Mouse (Mus musculus): ENCODE data around the gene Olfr115.

Olfr115 gene

DNA sequence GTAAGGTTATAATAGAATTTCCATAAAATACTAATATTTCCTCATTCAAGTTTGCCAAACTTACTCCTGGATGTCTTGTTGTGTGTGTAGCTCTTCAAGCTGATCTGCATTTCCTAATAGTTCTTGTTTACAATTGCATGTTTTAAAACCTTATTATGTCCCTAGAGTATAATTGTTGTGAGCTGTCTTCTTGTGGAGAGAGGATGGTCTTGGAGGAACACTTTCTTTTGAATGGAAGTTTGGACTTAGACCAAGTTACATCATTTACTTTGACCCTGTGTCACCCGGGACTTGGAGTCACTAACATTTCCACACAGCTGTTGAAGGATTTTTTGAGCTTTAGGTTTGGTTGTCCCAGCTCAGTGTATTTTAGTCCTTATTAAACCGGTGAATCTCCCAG is at the start of gene Olfr115, which contains the start of gene Olfr116:
TSS of gene Olfr115 (minus strand) at position 101 of the 400 bp plus-strand sequence.
TSS of gene Olfr116 (minus strand) at position 191 of the 400 bp plus-strand sequence.
- DNase-seq (ENCODE audit: low read depth, low spot score) = no peak

DNA sequence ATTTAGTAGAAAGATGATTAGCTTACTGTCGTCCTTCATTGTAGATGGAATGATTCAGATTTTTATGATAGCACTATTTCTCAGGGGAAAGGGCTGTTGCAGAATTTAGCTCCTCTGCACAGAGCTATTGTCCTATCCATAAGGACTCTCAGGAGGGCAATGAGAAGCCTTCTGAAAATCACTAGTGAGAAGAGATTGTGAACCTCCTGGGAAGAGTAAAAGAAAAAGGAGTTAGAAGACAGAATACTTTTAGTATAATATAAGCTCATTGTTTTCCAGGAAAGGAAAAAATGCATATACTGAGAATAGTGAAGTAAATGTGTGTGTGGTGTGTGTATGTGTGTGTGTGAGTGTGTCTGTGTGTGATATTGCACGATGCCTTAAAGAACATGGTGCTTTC is 39.8 kb upstream of the Olfr115 start, which contains the start of gene Olfr118:
TSS of gene Olfr118 (plus strand) at position 301 of the 400 bp plus-strand sequence.
- DNase-seq (ENCODE audit: low read depth, low spot score) = no peak

DNA sequence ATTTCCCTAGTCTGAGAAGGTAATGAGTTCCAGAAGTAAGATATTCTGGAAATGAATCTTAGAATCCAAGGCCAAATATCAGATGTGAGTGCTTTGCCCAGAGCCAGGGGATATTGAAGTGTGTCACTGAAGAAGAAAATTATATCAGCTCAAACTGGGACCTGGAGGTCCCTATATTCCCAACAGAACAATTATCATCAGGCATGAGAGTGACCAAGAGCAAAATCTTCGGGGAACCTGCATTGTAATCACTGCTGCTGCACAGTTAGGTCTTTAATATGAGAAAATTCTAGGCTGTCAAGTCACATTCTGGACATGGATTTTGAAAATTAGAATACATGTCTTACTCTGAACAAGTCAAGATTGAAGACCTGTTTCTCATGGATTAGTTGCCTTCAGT is 36.8 kb upstream of the Olfr115 start, which contains the start of gene Olfr117:
TSS of gene Olfr117 (minus strand) at position 101 of the 400 bp plus-strand sequence.
- DNase-seq (ENCODE audit: low read depth, low spot score) = no peak

DNA sequence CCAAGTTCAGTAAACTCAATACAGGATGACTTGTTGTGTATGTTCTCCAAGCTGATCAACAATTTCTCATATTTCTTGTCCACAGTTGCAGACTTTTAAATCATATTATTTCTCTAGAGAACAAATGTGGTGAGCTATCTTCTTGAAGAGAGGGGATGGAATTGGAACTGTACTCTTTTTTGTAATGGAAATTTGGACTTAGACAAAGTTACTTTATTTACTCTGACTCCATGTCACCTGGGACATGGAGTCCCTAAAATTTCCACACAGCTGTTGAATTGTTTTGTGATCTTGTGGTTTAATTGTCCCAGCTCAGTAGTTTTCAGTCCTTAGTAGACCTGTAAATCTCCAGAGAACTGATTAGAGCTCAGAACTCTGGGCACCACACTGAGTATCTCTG is 34.3 kb downstream of the Olfr115 start, which contains the start of gene Olfr114:
TSS of gene Olfr114 (minus strand) at position 101 of the 400 bp plus-strand sequence.
- no peak for DNase-seq (ENCODE audit: low read depth, low spot score)

DNA sequence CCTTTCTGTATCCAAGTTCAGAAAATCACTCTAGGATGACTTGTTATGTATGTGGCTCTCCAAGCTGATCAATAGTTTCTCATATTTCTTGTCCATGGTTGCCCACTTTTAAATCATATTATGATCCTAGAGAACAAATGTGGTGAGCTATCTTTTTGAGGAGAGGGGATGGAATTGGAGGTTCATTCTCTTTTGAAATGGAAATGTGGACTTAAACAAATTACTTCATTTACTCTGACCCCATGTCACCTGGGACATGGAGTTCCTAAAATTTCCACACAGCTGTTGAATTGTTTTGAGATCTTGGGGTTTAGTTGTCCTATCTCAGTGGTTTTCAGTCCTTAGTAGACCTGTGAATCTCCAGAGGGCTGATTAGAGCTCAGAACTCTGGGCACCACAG is 49.3 kb downstream of the Olfr115 start, which contains the start of gene Olfr113:
TSS of gene Olfr113 (minus strand) at position 101 of the 400 bp plus-strand sequence.
- no peak for DNase-seq (ENCODE audit: low read depth, low spot score)

DNA sequence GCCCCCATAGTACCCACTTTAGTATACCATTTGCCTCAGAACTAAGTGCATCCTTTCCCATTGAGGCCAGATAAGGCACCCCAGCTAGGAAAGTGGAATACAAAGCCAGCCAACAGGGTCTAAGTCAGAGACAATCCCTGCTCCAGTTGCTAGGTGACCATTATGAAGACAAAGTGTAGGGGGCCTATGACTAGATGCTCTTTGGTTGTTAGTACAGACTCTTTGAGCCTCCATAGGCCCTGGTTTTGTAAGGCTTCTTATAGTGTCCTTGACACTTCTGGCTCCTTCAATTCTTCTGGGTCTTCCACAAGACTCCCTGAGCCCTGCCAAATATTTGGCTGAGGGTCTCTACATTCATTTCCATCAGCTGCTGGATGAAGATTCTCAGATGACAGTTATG is 57.6 kb downstream of the Olfr115 start, which contains the start of gene Olfr112:
TSS of gene Olfr112 (minus strand) at position 101 of the 400 bp plus-strand sequence.
- DNase-seq (ENCODE audit: low read depth, low spot score) = no peak
